Mouse (Mus musculus): ENCODE measurements around the gene H2-D1.

DNA sequence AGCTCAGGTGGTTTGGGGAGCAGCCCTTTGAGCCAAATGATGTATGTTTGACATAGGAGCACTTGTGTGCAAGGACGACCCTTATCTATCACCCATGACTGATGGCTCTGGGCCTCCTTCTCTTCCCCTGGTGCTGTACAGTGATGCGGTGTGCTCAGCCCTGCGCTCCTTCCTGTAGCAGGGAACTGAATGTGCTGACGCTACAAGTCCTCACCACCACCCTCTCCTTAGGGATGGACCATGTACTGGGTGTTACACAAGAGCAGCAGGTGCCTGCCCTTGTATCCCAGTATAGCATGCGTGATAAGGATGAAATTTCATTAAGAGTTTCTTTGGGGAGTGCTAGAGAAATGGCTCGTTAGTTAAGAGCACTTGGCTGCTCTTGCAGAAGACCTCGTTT is 15.4 kb upstream of the H2-D1 start:
- TF ChIP-seq CTCF (IDR thresholded peaks at IDR 0.05) (no peak), EP300 (IDR thresholded peaks at IDR 0.05) (no peak)
